ENCODE assay signal across 13 mouse cellular contexts in genomic region chr9:29803738-29804285, GRCm38 (mm10).
DNase-seq lines count a peak whose midpoint lies in the region; ATAC-seq and TF ChIP-seq lines count a peak whose summit lies in the region.
"Had no signal": no experiment of that assay in that cellular context is flagged by ENCODE, and none has a peak within 500 bp of the region (broad histone marks: within the 10 kb centered on the region; RNA-seq: fewer than 3 reads in every experiment).

No protein-coding gene starts in this region.

- H3K36me3 ChIP-seq in midbrain, embryonic 10.5 days: no peaks in the 10 kb centered on the region
- H3K36me3 ChIP-seq in neural tube, embryonic 15.5 days: no peaks in the 10 kb centered on the region
- H3K36me3 ChIP-seq: liver, embryonic 13.5 days had no signal

- peak overlapping the region; percentile 26; the same call in 1 of the 2 replicates for H3K4me2 ChIP-seq in neural tube, embryonic 15.5 days
- H3K4me2 ChIP-seq: liver, embryonic 13.5 days had no signal

- ATAC-seq in neural tube, embryonic 15.5 days (ENCODE audit: low FRiP score): peak; percentile 30; the same call in 1 of the 2 replicates

- H3K9ac ChIP-seq in neural tube, embryonic 15.5 days (replicated peaks): no peak overlapping the region
- H3K9ac ChIP-seq: liver, embryonic 13.5 days had no signal

- intact Hi-C loops in heart, postnatal 36 days (cut with DNase I): no loop called here

- H3K4me1 ChIP-seq in midbrain, embryonic 10.5 days: peaks cover 38% of the 10 kb centered on the region
- H3K4me1 ChIP-seq in neural tube, embryonic 15.5 days: peaks cover 25% of the 10 kb centered on the region
- H3K4me1 ChIP-seq: liver, embryonic 13.5 days had no signal

- TF ChIP-seq CTCF in layer of hippocampus, adult 2 months (conservative IDR thresholded peaks at IDR 0.05): no peak

- DNase-seq in layer of hippocampus, adult 2 months (ENCODE audit: low spot score in 2 of 2): no peak
- DNase-seq in layer of hippocampus, adult 18-20 months (ENCODE audit: low spot score in 2 of 2): no peak
- peak; percentile 55 for DNase-seq in forelimb bud, embryonic 11.5 days (ENCODE audit: low read depth, low spot score)
- DNase-seq in midbrain, embryonic 10.5 days (ENCODE audit: low spot score): no peak
- no peak for DNase-seq in ovary, postnatal 36 days (ENCODE audit: low spot score)
- no peak for DNase-seq in T-cell, adult 2 months (ENCODE audit: low spot score)
- no peak for DNase-seq in heart, postnatal 36 days
- DNase-seq: adrenal gland, postnatal 25 days; gastrocnemius, postnatal 36 days; kidney, adult 18-20 months; liver, embryonic 13.5 days; lung, postnatal 14 days had no signal

- no peaks in the 10 kb centered on the region for H3K9me3 ChIP-seq in midbrain, embryonic 10.5 days (replicated peaks)
- no peaks in the 10 kb centered on the region for H3K9me3 ChIP-seq in neural tube, embryonic 15.5 days (replicated peaks)
- H3K9me3 ChIP-seq: liver, embryonic 13.5 days had no signal

- no peak overlapping the region for H3K4me3 ChIP-seq in layer of hippocampus, adult 2 months
- H3K4me3 ChIP-seq in midbrain, embryonic 10.5 days: 0 out of 2 replicates have a peak overlapping the region, but pooled peaks have one; percentile 32
- H3K4me3 ChIP-seq in neural tube, embryonic 15.5 days (replicated peaks): no peak overlapping the region
- H3K4me3 ChIP-seq: liver, embryonic 13.5 days had no signal

- WGBS in midbrain, embryonic 10.5 days: 52% methylated on average over 4 of the region's 4 CpGs
- 12% methylated on average over 4 of the region's 4 CpGs for WGBS in neural tube, embryonic 15.5 days

- peaks cover 27% of the 10 kb centered on the region for H3K27me3 ChIP-seq in midbrain, embryonic 10.5 days (ENCODE audit: low read depth, poor library complexity, severe bottlenecking)
- no peaks in the 10 kb centered on the region for H3K27me3 ChIP-seq in neural tube, embryonic 15.5 days (replicated peaks)
- H3K27me3 ChIP-seq: liver, embryonic 13.5 days had no signal

- H3K27ac ChIP-seq in layer of hippocampus, adult 2 months: peak overlapping the region; percentile 80
- H3K27ac ChIP-seq in midbrain, embryonic 10.5 days (replicated peaks): peak overlapping the region; percentile 82
- H3K27ac ChIP-seq in neural tube, embryonic 15.5 days (replicated peaks): peak overlapping the region; percentile 80
- H3K27ac ChIP-seq: liver, embryonic 13.5 days had no signal
